Mouse (Mus musculus): Measurements from ENCODE around the gene Csta1. TPM values are rescaled to one million over a fixed set of nuclear protein-coding genes. Genes with fewer than 3 reads are reported as not detected.

The Csta1 gene
- polyA plus RNA-seq, 1 experiment = not detected

DNA sequence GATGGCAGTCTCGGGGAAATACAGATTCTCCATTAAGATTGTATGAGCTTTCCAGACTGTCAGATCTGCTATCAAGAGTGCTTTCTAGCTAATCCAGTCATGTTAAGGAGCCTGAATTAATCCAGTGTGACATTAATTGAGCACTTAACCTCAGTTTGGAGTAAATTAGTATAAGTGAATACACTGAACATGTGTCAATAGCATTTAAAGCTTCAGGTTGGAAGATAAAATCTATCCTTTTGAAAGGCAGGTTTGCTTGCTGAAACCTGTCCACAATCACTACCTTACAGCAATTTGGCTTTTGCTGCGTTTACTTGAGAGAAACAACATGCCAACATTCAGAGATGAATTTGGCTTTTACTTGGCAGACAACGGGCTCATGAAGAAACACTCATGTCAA lies 37.0 kb downstream of the Csta1 start:
- Histone ChIP-seq H3K36me3 (ENCODE audit: control insufficient read depth, insufficient read depth) (peaks cover 4% of the 10 kb centered on the region), H3K79me2 (ENCODE audit: control insufficient read depth, insufficient read depth) (no peaks in the 10 kb centered on the region), H3K27me3 (ENCODE audit: control insufficient read depth, insufficient read depth, insufficient read length) (no peaks in the 10 kb centered on the region), H3K4me3 (no peak overlapping the region), H3K4me2 (ENCODE audit: low read depth) (no peak overlapping the region), H3ac (ENCODE audit: control insufficient read depth, insufficient read length) (no peak overlapping the region)
- TF ChIP-seq USF1 (IDR thresholded peaks at IDR 0.05; ENCODE audit: low read depth) = no peak
- no peak for TF ChIP-seq TCF12 (IDR thresholded peaks at IDR 0.05; ENCODE audit: insufficient read depth, poor library complexity, severe bottlenecking)
- TF ChIP-seq SRF (IDR thresholded peaks at IDR 0.05; ENCODE audit: control insufficient read depth, insufficient read length, low read depth) = no peak
- TF ChIP-seq MYOD1 (IDR thresholded peaks at IDR 0.05; ENCODE audit: control insufficient read depth in 1 of 3, insufficient read length in 2 of 3, low read depth in 2 of 3) = no peak
- no peak for TF ChIP-seq POLR2AphosphoS2 (IDR thresholded peaks at IDR 0.05; ENCODE audit: insufficient read length, low read depth)
- TF ChIP-seq MAX (IDR thresholded peaks at IDR 0.05; ENCODE audit: low read depth) = no peak
- no peak for TF ChIP-seq E2F4 (IDR thresholded peaks at IDR 0.05; ENCODE audit: insufficient read depth)
- no peak for TF ChIP-seq MYOG (IDR thresholded peaks at IDR 0.05; ENCODE audit: control insufficient read depth in 1 of 3, insufficient read depth in 1 of 3, insufficient read length in 2 of 3, low read depth in 2 of 3)
- no peak for TF ChIP-seq REST (IDR thresholded peaks at IDR 0.05; ENCODE audit: insufficient read depth, insufficient read length)

DNA sequence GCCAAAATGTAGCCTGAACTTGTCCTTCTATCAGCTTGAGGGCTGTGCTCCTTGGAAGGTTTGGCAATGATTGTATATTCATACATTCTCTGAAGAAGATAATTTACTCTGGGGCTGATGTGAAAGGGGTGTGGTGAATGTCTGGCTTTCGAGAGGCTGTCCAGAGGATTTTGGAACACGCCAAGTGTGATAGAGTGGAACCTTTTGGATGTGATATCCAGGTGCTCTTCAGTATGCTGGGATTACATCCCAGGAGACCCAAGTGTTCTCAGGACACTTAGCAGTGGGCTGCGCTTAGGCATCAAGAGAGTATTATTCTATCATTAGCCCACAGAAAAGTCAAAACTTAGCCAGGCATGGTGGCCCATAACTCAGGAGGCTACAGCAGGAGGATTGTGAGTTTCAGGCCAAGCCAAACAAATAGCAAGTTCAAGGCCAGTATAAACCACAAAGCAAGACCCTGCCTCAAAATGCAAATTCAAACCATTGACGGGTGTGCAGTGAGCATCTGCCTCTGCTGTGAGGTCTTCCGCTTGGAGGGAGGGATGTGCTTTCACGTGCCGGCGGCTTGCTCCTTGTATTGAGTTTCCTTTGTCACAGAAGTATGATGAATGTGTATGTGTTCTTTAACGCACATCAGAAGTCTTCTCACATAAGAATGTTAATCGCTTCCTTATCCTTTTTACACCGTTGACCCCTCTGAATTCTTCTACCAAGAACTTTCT lies 40.1 kb downstream of the Csta1 start:
- Histone ChIP-seq H3K36me3 (ENCODE audit: control insufficient read depth, insufficient read depth) (peaks cover 12% of the 10 kb centered on the region), H3K79me2 (ENCODE audit: control insufficient read depth, insufficient read depth) (no peaks in the 10 kb centered on the region)
- TF ChIP-seq CEBPB (IDR thresholded peaks at IDR 0.05; ENCODE audit: insufficient read depth, poor library complexity, severe bottlenecking) = no peak
- TF ChIP-seq TCF3 (IDR thresholded peaks at IDR 0.05; ENCODE audit: insufficient read length, low read depth) = no peak
- TF ChIP-seq POLR2A (IDR thresholded peaks at IDR 0.05; ENCODE audit: insufficient read length, low read depth) = no peak
- TF ChIP-seq USF1 (IDR thresholded peaks at IDR 0.05; ENCODE audit: low read depth) = no peak
- no peak for TF ChIP-seq MYOG (IDR thresholded peaks at IDR 0.05; ENCODE audit: control insufficient read depth in 1 of 3, insufficient read depth in 1 of 3, insufficient read length in 2 of 3, low read depth in 2 of 3)
- no peak for TF ChIP-seq E2F4 (IDR thresholded peaks at IDR 0.05; ENCODE audit: insufficient read depth)

DNA sequence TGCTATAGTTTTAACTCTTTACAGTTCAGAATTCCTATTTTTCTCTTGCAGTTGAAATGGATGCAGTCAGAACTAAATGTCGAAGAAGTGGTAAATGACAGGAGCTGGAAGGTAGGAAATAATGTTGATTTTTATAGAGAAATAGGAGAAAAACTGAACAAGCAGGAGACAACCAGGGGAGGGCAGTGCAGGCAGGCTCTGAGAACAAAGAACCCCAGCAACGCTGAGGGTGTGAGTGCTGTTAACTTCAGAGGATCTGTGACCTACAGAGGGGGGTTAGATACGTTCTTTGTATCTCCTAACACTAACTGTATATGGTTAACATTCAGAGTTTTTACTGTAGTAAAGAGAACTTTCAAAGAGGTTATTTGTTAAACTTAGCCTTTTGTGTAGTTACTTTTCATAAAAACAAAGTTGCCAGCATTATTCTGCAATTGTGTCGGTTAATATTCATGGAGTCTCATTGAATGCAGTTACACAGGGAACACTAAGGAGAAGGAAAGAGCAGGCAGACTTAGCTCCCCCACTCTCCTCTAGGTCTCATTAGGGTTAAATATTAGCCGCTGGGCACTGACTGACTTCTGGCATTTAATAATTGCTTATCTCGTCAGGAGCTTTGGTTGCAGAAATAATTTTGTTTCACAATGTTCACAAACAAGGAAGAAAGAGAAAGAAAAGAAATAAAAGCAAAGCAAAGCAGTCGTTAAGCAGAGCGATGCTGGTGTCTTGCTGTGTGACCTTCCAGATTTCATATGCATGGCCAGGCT lies 41.0 kb downstream of the Csta1 start:
- Histone ChIP-seq H3ac (ENCODE audit: control insufficient read depth, insufficient read length) (no peak overlapping the region), H3K4me2 (ENCODE audit: low read depth) (no peak overlapping the region), H3K36me3 (ENCODE audit: control insufficient read depth, insufficient read depth) (peaks cover 16% of the 10 kb centered on the region), H3K4me3 (no peak overlapping the region), H3K79me2 (ENCODE audit: control insufficient read depth, insufficient read depth) (no peaks in the 10 kb centered on the region), H3K27me3 (ENCODE audit: control insufficient read depth, insufficient read depth, insufficient read length) (no peaks in the 10 kb centered on the region)
- TF ChIP-seq POLR2AphosphoS2 (IDR thresholded peaks at IDR 0.05; ENCODE audit: insufficient read length, low read depth) (no peak), REST (IDR thresholded peaks at IDR 0.05; ENCODE audit: insufficient read depth, insufficient read length) (no peak), CEBPB (IDR thresholded peaks at IDR 0.05; ENCODE audit: insufficient read depth, poor library complexity, severe bottlenecking) (no peak), E2F4 (IDR thresholded peaks at IDR 0.05; ENCODE audit: insufficient read depth) (no peak), TCF12 (IDR thresholded peaks at IDR 0.05; ENCODE audit: insufficient read depth, poor library complexity, severe bottlenecking) (no peak)

More for the DNA sequence above, 40.1 kb downstream of the Csta1 start:
- Histone ChIP-seq H3K27me3 (ENCODE audit: control insufficient read depth, insufficient read depth, insufficient read length) (no peaks in the 10 kb centered on the region), H3K4me3 (no peak overlapping the region), H3ac (ENCODE audit: control insufficient read depth, insufficient read length) (no peak overlapping the region), H3K4me2 (ENCODE audit: low read depth) (no peak overlapping the region)

- Histone ChIP-seq H3K27me3 (ENCODE audit: control insufficient read depth, insufficient read depth, insufficient read length) (no peaks in the 10 kb centered on the region), H3K4me2 (ENCODE audit: low read depth) (no peak overlapping the region), H3K4me3 (no peak overlapping the region), H3K79me2 (ENCODE audit: control insufficient read depth, insufficient read depth) (no peaks in the 10 kb centered on the region), H3K36me3 (ENCODE audit: control insufficient read depth, insufficient read depth) (peaks cover 16% of the 10 kb centered on the region), H3ac (ENCODE audit: control insufficient read depth, insufficient read length) (no peak overlapping the region)
- TF ChIP-seq USF1 (IDR thresholded peaks at IDR 0.05; ENCODE audit: low read depth) = no peak
- TF ChIP-seq MYOD1 (IDR thresholded peaks at IDR 0.05; ENCODE audit: control insufficient read depth in 1 of 3, insufficient read length in 2 of 3, low read depth in 2 of 3) = no peak
- TF ChIP-seq REST (IDR thresholded peaks at IDR 0.05; ENCODE audit: insufficient read depth, insufficient read length) = no peak
- TF ChIP-seq TCF12 (IDR thresholded peaks at IDR 0.05; ENCODE audit: insufficient read depth, poor library complexity, severe bottlenecking) = no peak
- no peak for TF ChIP-seq CEBPB (IDR thresholded peaks at IDR 0.05; ENCODE audit: insufficient read depth, poor library complexity, severe bottlenecking)
- no peak for TF ChIP-seq E2F4 (IDR thresholded peaks at IDR 0.05; ENCODE audit: insufficient read depth)
- TF ChIP-seq POLR2A (IDR thresholded peaks at IDR 0.05; ENCODE audit: insufficient read length, low read depth) = no peak
- no peak for TF ChIP-seq POLR2AphosphoS2 (IDR thresholded peaks at IDR 0.05; ENCODE audit: insufficient read length, low read depth)
- no peak for TF ChIP-seq MAX (IDR thresholded peaks at IDR 0.05; ENCODE audit: low read depth)
These were observed 42.0 kb downstream of the Csta1 start for GRCm38 (mm10) chr16:36089065-36089464.

DNA sequence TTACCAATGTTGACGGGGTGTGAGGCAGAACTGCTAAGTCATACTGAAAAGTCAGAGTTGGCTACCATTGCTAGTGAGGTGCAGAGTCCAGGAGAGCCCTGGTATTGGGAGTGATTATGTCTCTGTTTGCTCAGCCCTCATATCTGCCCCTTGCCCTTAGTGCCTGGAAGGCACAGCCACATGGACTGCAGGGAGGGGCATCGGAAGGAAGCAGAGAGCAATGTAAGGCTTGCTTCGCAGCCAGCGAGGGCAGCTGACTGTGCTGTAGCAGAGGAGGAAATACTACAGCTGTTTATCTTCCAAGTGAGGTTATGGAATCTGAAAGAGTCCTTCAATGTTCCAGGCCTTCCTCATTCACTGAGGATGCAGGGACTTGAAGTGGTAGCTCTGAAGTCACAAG lies 43.2 kb downstream of the Csta1 start:
- Histone ChIP-seq H3K4me3 (no peak overlapping the region), H3ac (ENCODE audit: control insufficient read depth, insufficient read length) (no peak overlapping the region), H3K27me3 (ENCODE audit: control insufficient read depth, insufficient read depth, insufficient read length) (no peaks in the 10 kb centered on the region), H3K36me3 (ENCODE audit: control insufficient read depth, insufficient read depth) (peaks cover 21% of the 10 kb centered on the region), H3K79me2 (ENCODE audit: control insufficient read depth, insufficient read depth) (no peaks in the 10 kb centered on the region), H3K4me2 (ENCODE audit: low read depth) (no peak overlapping the region)
- TF ChIP-seq SRF (IDR thresholded peaks at IDR 0.05; ENCODE audit: control insufficient read depth, insufficient read length, low read depth) = no peak
- TF ChIP-seq TCF12 (IDR thresholded peaks at IDR 0.05; ENCODE audit: insufficient read depth, poor library complexity, severe bottlenecking) = no peak
- TF ChIP-seq E2F4 (IDR thresholded peaks at IDR 0.05; ENCODE audit: insufficient read depth) = no peak
- no peak for TF ChIP-seq CEBPB (IDR thresholded peaks at IDR 0.05; ENCODE audit: insufficient read depth, poor library complexity, severe bottlenecking)
- no peak for TF ChIP-seq MYOD1 (IDR thresholded peaks at IDR 0.05; ENCODE audit: control insufficient read depth in 1 of 3, insufficient read length in 2 of 3, low read depth in 2 of 3)
- TF ChIP-seq POLR2AphosphoS2 (IDR thresholded peaks at IDR 0.05; ENCODE audit: insufficient read length, low read depth) = no peak
- no peak for TF ChIP-seq MAX (IDR thresholded peaks at IDR 0.05; ENCODE audit: low read depth)
- TF ChIP-seq POLR2A (IDR thresholded peaks at IDR 0.05; ENCODE audit: insufficient read length, low read depth) = no peak
- no peak for TF ChIP-seq MYOG (IDR thresholded peaks at IDR 0.05; ENCODE audit: control insufficient read depth in 1 of 3, insufficient read depth in 1 of 3, insufficient read length in 2 of 3, low read depth in 2 of 3)
- no peak for TF ChIP-seq REST (IDR thresholded peaks at IDR 0.05; ENCODE audit: insufficient read depth, insufficient read length)
